Mouse (Mus musculus): ENCODE results near the gene Olfr1272.
"Not testable (repeated sequence)": the region's sequence is repeated elsewhere in the genome, so short reads cannot be mapped to it uniquely, and the experiment has no call there.

Gene Olfr1272

GRCm38 (mm10) chr2:90292741-90293140 is at the start of gene Olfr1272:
Gene Olfr1272 (minus strand): TSS chr2:90292841.
- no peak for DNase-seq (ENCODE audit: extremely low read depth, insufficient read length, low spot score)

DNA sequence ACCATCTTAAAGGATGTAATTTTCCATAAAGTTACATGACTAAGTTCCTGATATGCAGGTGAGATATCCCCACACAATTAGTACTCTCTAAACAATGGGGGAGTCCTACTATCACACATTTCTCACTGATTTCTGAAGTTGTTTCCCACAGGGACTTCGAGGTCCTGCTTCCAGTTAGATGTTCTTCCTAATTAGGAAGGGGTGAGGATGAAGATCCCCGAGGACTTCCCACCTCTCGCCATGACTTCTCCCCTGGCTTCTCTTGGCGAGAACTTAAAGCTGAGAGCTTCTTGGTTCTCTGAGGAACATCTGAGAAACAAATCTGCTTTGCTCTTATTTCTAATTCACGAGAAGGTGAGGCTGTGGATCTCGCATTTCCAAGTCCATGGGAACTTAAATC is 29.3 kb upstream of the Olfr1272 start, which contains the start of gene Gm13769:
Gm13769 (plus strand) TSS at position 301 of the 400 bp plus-strand sequence.
- not testable (repeated sequence) for DNase-seq (ENCODE audit: extremely low read depth, insufficient read length, low spot score)

DNA sequence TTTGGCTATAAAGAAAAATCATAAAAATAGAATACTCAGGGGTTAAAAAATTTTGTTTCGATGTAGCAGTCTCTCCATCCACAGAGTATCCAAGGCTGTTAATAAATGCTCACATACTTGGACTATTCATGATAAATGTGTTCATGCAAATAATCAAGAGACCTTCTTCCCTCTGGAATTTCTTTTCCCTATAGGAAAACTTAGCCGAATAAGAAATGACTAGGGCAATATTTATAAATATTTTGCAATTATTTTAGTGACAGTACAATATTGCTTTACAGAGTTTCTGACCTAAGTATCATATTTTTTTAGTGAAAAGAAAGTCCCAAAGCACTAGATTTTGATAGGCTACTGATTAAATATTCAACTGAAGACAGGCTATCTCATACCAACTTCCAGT is 21.7 kb downstream of the Olfr1272 start, which contains the start of gene Olfr1271:
Olfr1271 (minus strand) TSS at position 101 of the 400 bp plus-strand sequence.
- DNase-seq (ENCODE audit: extremely low read depth, insufficient read length, low spot score): no peak

DNA sequence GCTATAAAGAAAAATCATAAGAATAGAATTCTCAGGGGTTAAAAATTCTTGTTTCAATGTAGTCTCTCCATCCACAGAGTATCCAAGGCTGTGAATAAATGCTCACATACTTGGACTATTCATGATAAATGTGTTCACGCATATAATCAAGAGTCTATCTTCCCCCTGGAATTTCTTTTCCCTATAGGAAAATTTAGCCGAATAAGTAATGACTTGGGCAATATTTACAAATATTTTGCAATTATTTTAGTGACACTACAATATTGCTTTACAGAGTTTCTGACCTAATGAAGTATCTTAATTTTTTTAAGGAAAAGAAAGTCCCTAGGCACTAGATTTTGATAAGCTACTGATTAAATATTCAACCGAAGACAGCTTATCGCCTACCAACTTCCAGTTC is 35.1 kb downstream of the Olfr1272 start, which contains the start of gene Olfr142:
Olfr142 (minus strand) TSS at position 101 of the 400 bp plus-strand sequence.
- DNase-seq (ENCODE audit: extremely low read depth, insufficient read length, low spot score): no peak
